Mouse (Mus musculus): ENCODE results near the gene Dpm3. TPM values are rescaled to one million over a fixed set of nuclear protein-coding genes. Genes with fewer than 3 reads are reported as not detected.

Dpm3 gene
- polyA plus RNA-seq, 1 experiment = 39.3 TPM

- whole genome bisulfite sequencing = 1% methylated on average over 41 of the region's 41 CpGs
- no peaks in the 10 kb centered on the region for H3K4me1 ChIP-seq (ENCODE audit: control insufficient read depth, insufficient read depth, low read length)
These were observed 31.6 kb upstream of the Dpm3 start for GRCm38 (mm10) chr3:89227307-89228179.

GRCm38 (mm10) chr3:89228180-89228549 is 31.0 kb upstream of the Dpm3 start:
- Histone ChIP-seq H3K4me1 (ENCODE audit: control insufficient read depth, insufficient read depth, low read length) (no peaks in the 10 kb centered on the region), H3K27ac (ENCODE audit: control insufficient read depth, insufficient read depth, low read depth, low read length, poor library complexity) (no peak overlapping the region), H3K4me3 (replicated peaks; ENCODE audit: control insufficient read depth, low read depth, low read length) (peak overlapping the region; percentile 30)
- WGBS = under 1% methylated on average over 20 of the region's 20 CpGs
- peak; percentile 95 for TF ChIP-seq CTCF (IDR thresholded peaks at IDR 0.05; ENCODE audit: control insufficient read depth, insufficient read depth, low read length)
- TF ChIP-seq POLR2A (IDR thresholded peaks at IDR 0.05; ENCODE audit: borderline replicate concordance, control insufficient read depth, low read depth, low read length) = no peak; the same call in 1 of the 2 replicates

More at GRCm38 (mm10) chr3:89227307-89228179, 31.6 kb upstream of the Dpm3 start:
- TF ChIP-seq CTCF (IDR thresholded peaks at IDR 0.05; ENCODE audit: control insufficient read depth, insufficient read depth, low read length) = no peak
- TF ChIP-seq POLR2A (IDR thresholded peaks at IDR 0.05; ENCODE audit: borderline replicate concordance, control insufficient read depth, low read depth, low read length) = 0 out of 2 replicates have a peak, but pooled peaks have one; percentile 18
- Histone ChIP-seq H3K4me3 (replicated peaks; ENCODE audit: control insufficient read depth, low read depth, low read length) (no peak overlapping the region), H3K27ac (ENCODE audit: control insufficient read depth, insufficient read depth, low read depth, low read length, poor library complexity) (no peak overlapping the region)

- peak within 1 kb of the TSS; percentile 30 for H3K4me3 ChIP-seq (replicated peaks; ENCODE audit: control insufficient read depth, low read depth, low read length)
- WGBS = 61% methylated on average over 9 of the region's 10 CpGs
- peaks cover 2% of the 10 kb centered on the region; the same call in 1 of the 2 replicates for H3K4me1 ChIP-seq (ENCODE audit: control insufficient read depth, insufficient read depth, low read length)
- no peak within 1 kb of the TSS for H3K27ac ChIP-seq (ENCODE audit: control insufficient read depth, insufficient read depth, low read depth, low read length, poor library complexity)
- no peak for TF ChIP-seq CTCF (IDR thresholded peaks at IDR 0.05; ENCODE audit: control insufficient read depth, insufficient read depth, low read length)
- no peak for TF ChIP-seq POLR2A (IDR thresholded peaks at IDR 0.05; ENCODE audit: borderline replicate concordance, control insufficient read depth, low read depth, low read length)
These were observed 30.3 kb upstream of the Dpm3 start, which contains the start of gene Muc1 for GRCm38 (mm10) chr3:89228836-89229235. Muc1 (plus strand) TSS chr3:89229057.

- Histone ChIP-seq H3K4me1 (ENCODE audit: control insufficient read depth, insufficient read depth, low read length) (peaks cover 2% of the 10 kb centered on the region; the same call in 1 of the 2 replicates), H3K27ac (ENCODE audit: control insufficient read depth, insufficient read depth, low read depth, low read length, poor library complexity) (no peak overlapping the region), H3K4me3 (replicated peaks; ENCODE audit: control insufficient read depth, low read depth, low read length) (no peak overlapping the region)
- TF ChIP-seq POLR2A (IDR thresholded peaks at IDR 0.05; ENCODE audit: borderline replicate concordance, control insufficient read depth, low read depth, low read length) = no peak
- 90% methylated on average over 4 of the region's 4 CpGs for WGBS
These were observed 29.9 kb upstream of the Dpm3 start for GRCm38 (mm10) chr3:89229276-89229675.

- 76% methylated on average over 2 of the region's 2 CpGs for WGBS
- no peak overlapping the region for H3K27ac ChIP-seq (ENCODE audit: control insufficient read depth, insufficient read depth, low read depth, low read length, poor library complexity)
- no peak overlapping the region for H3K4me3 ChIP-seq (replicated peaks; ENCODE audit: control insufficient read depth, low read depth, low read length)
- TF ChIP-seq CTCF (IDR thresholded peaks at IDR 0.05; ENCODE audit: control insufficient read depth, insufficient read depth, low read length) (no peak), POLR2A (IDR thresholded peaks at IDR 0.05; ENCODE audit: borderline replicate concordance, control insufficient read depth, low read depth, low read length) (no peak)
- H3K4me1 ChIP-seq (ENCODE audit: control insufficient read depth, insufficient read depth, low read length) = peaks cover 3% of the 10 kb centered on the region; the same call in 1 of the 2 replicates
These were observed 28.6 kb upstream of the Dpm3 start for GRCm38 (mm10) chr3:89230561-89230960.

- H3K4me1 ChIP-seq (ENCODE audit: control insufficient read depth, insufficient read depth, low read length) = peaks cover 3% of the 10 kb centered on the region; the same call in 1 of the 2 replicates
- no peak overlapping the region for H3K27ac ChIP-seq (ENCODE audit: control insufficient read depth, insufficient read depth, low read depth, low read length, poor library complexity)
- TF ChIP-seq CTCF (IDR thresholded peaks at IDR 0.05; ENCODE audit: control insufficient read depth, insufficient read depth, low read length) = no peak
- TF ChIP-seq POLR2A (IDR thresholded peaks at IDR 0.05; ENCODE audit: borderline replicate concordance, control insufficient read depth, low read depth, low read length) = no peak
- no peak overlapping the region for H3K4me3 ChIP-seq (replicated peaks; ENCODE audit: control insufficient read depth, low read depth, low read length)
- 7% methylated on average over 7 of the region's 7 CpGs for WGBS
These were observed 27.8 kb upstream of the Dpm3 start for GRCm38 (mm10) chr3:89231345-89231744.

GRCm38 (mm10) chr3:89231772-89232275 is 27.3 kb upstream of the Dpm3 start:
- no peak overlapping the region for H3K4me3 ChIP-seq (replicated peaks; ENCODE audit: control insufficient read depth, low read depth, low read length)
- TF ChIP-seq CTCF (IDR thresholded peaks at IDR 0.05; ENCODE audit: control insufficient read depth, insufficient read depth, low read length) = no peak
- no peak for TF ChIP-seq POLR2A (IDR thresholded peaks at IDR 0.05; ENCODE audit: borderline replicate concordance, control insufficient read depth, low read depth, low read length)
- H3K27ac ChIP-seq (ENCODE audit: control insufficient read depth, insufficient read depth, low read depth, low read length, poor library complexity) = no peak overlapping the region
- H3K4me1 ChIP-seq (ENCODE audit: control insufficient read depth, insufficient read depth, low read length) = peaks cover 3% of the 10 kb centered on the region; the same call in 1 of the 2 replicates
- 68% methylated on average over 16 of the region's 16 CpGs for WGBS

- Histone ChIP-seq H3K4me3 (replicated peaks; ENCODE audit: control insufficient read depth, low read depth, low read length) (no peak overlapping the region), H3K4me1 (ENCODE audit: control insufficient read depth, insufficient read depth, low read length) (peaks cover 3% of the 10 kb centered on the region; the same call in 1 of the 2 replicates), H3K27ac (ENCODE audit: control insufficient read depth, insufficient read depth, low read depth, low read length, poor library complexity) (no peak overlapping the region)
- TF ChIP-seq CTCF (IDR thresholded peaks at IDR 0.05; ENCODE audit: control insufficient read depth, insufficient read depth, low read length) = no peak
- no peak for TF ChIP-seq POLR2A (IDR thresholded peaks at IDR 0.05; ENCODE audit: borderline replicate concordance, control insufficient read depth, low read depth, low read length)
- WGBS = 79% methylated on average over 6 of the region's 6 CpGs
These were observed 26.5 kb upstream of the Dpm3 start for GRCm38 (mm10) chr3:89232614-89233013.

All from bone marrow, adult 2 months (tissue).